Mouse (Mus musculus) cerebellum, adult 9-11 months (tissue): Measurements from ENCODE around the gene Tgm5.
"Not testable (repeated sequence)": the region's sequence is repeated elsewhere in the genome, so short reads cannot be mapped to it uniquely, and the experiment has no call there.

Source experiments
- DNase-seq: peaks from one replicate; pipeline ENCODE4 v3.0.0; 2022

The Tgm5 gene

GRCm38 (mm10) chr2:121039382-121039781 is 46.3 kb downstream of the Tgm5 start:
- DNase-seq: no peak

GRCm38 (mm10) chr2:121038851-121039250 is 46.8 kb downstream of the Tgm5 start:
- DNase-seq: not testable (repeated sequence)

DNA sequence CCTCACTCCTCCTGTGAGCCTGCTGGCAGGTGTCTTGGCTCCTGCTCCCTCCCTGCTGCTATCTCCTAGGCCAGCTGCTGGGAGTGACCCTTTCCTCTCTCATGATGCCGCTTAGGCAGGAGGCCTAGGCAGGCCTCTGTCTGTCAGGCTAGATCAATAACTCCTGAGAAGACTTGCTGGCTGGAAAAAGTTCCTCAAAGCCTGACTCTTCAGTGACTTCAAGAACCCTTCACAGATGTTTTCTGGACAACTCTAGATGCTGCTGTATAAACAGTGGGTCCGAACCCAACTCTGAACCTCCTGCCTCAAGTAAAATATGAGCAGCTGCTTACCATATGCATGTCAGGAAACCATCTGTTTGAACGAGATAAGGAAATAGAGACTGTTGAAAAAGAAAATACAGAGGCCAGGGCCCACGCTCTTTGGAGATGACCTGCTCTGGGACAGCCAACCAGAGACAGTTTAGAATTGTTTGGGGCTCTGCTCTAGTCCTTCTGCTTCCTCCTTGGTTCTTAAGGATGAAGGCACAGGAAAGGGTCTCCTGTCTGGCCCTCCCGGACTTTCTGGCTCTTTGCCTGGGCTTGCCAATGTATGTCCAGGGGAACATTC is 48.8 kb downstream of the Tgm5 start, which contains the start of gene Epb42:
TSS of gene Epb42 (minus strand) at position 340 of the 609 bp plus-strand sequence.
- DNase-seq: no peak

- no peak for DNase-seq
Observed at GRCm38 (mm10) chr2:121022918-121023317, 62.7 kb downstream of the Tgm5 start.

DNA sequence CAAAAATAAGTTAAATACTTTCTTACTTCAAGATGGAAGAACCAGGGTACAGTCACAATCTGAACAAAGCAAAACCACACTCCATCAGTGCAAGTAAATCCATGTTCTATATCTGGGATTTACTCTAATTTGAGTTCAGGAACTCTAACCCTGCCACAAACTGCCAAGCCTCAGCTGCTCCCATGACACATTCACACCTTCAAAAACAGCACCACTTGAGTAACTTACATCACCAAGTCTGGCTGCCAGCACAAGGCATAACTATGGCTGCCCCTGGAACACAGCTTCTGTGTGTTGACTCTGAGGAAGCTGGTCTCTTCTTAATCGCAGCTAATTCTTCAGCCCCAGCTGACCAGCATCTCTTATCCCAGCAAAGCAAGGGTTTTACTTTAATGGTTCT is 68.5 kb downstream of the Tgm5 start:
- no peak for DNase-seq

- DNase-seq: no peak
Observed at GRCm38 (mm10) chr2:121016226-121016625, 69.4 kb downstream of the Tgm5 start.

DNA sequence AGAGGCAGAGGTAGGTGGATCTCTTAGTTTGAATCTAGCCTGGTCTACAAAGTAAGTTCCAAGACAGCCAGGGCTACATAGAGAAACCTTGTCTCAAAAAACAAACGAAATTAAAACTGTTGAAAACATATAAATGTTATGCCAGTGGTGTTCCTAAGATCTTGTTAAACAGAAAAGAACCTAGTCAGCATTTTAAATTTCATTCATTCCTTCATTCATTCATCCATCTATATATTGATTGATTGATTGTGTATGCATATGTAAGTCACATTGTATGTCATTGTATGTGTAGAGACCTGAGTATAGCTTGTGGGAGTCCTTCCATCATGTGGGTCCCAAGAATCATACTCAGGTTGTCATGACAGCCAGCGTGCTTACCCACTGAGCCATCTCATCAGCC is 70.1 kb downstream of the Tgm5 start:
- no peak for DNase-seq

- no peak for DNase-seq
Observed at GRCm38 (mm10) chr2:121012676-121013075, 73.0 kb downstream of the Tgm5 start.

- peak; percentile 31 for DNase-seq
Observed at GRCm38 (mm10) chr2:121009071-121009677, 76.5 kb downstream of the Tgm5 start.

- no peak for DNase-seq
Observed at GRCm38 (mm10) chr2:121008664-121009007, 77.0 kb downstream of the Tgm5 start.

GRCm38 (mm10) chr2:121007925-121008663 is 77.5 kb downstream of the Tgm5 start, which contains the start of gene Ccndbp1:
Gene Ccndbp1, plus strand, starts transcription at chr2:121008403.
- peak; percentile 87 for DNase-seq

GRCm38 (mm10) chr2:121006986-121007385 is 78.7 kb downstream of the Tgm5 start:
- DNase-seq: peak; percentile 94

- peak; percentile 94 for DNase-seq
Observed at GRCm38 (mm10) chr2:121004018-121004811, 81.4 kb downstream of the Tgm5 start.

- no peak for DNase-seq
Observed at GRCm38 (mm10) chr2:121003586-121003985, 82.1 kb downstream of the Tgm5 start.

- no peak for DNase-seq
Observed at GRCm38 (mm10) chr2:120998863-120999262, 86.8 kb downstream of the Tgm5 start.

- DNase-seq: not testable (repeated sequence)
Observed at GRCm38 (mm10) chr2:120996607-120997006, 89.0 kb downstream of the Tgm5 start.
